In the genomic region with DNA sequence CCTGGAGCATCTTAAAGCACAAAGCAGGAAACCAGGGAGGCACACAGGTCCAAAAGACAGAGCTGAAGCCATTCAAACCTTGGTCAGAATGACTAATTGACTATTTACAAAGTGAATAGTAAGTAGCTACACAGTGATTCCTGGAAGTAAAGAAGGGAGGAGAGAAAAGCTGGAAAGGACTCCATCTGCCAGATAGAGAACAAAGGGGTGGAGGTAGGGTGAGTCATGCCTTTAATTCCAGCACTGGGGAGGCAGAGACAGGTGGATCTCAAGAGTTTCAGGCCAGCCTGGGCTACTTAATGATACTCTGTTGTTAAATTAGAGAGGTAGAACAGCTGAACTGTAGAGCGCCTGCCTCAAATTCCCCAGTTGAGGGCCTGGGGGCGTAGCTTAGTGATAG, we compare ENCODE assay signal across 1 mouse cellular context.
TF ChIP-seq lines count a peak whose summit lies in the region.

No protein-coding gene starts in this region.

TF ChIP-seq in MEL, 35 proteins besides CTCF, POLR2A, EP300 and RAD21:
- TF ChIP-seq TBP (IDR thresholded peaks at IDR 0.05; ENCODE audit: low read depth, low read length): no peak
- no peak for TF ChIP-seq ZNF384 (IDR thresholded peaks at IDR 0.05; ENCODE audit: low read depth, low read length)
- TF ChIP-seq CHD1 (IDR thresholded peaks at IDR 0.05; ENCODE audit: low read depth, low read length): no peak
- TF ChIP-seq USF1 (IDR thresholded peaks at IDR 0.05; ENCODE audit: low read depth, low read length): no peak
